Mouse (Mus musculus): ENCODE measurements around the gene Wars2.

The Wars2 gene

DNA sequence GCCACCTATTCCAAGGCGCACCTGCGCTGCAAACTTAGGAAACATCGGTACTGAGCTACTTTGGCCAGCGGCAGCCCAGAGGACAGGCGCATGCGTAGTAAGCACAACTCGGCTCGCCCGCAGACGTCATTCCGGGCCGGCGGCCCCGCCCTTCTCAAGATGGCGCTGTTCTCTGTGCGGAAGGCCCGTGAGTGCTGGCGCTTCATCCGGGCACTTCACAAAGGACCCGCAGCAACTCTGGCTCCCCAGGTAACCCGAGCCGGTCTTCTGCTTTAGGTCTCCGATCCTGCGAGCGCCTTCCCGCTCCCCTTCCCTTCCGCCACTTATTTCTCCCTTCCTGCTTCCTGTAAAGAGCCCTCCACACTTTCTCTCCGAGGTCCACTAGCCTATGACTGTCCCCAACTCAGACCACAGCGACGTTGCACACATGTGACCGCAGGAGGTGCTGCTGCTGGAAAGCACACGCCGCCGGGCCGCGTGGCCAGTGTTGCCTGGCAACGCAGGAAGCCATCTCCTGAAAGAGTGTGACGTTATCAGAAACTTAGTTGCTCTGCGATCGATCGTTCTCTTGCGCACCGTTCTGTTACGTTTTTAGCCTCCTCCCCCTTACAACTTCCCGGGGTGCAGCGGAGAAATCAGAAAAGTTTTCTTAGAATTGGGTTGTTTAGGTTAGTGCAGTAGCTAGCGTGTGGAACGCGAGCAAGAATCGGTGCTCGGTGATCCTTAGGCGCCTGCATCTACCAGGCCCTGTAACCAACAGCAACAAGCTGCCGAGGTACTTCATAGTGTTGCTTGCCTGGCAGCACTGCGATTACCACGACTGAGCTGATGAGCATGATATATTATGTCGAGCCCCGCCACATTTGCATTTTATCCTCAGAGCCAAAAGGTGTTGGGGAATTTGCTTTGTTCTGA is at the start of gene Wars2:
Wars2 (plus strand) TSS at position 129 of the 915 bp plus-strand sequence.
- DNase-seq (ENCODE audit: extremely low spot score, low spot score): peak; percentile 93

DNA sequence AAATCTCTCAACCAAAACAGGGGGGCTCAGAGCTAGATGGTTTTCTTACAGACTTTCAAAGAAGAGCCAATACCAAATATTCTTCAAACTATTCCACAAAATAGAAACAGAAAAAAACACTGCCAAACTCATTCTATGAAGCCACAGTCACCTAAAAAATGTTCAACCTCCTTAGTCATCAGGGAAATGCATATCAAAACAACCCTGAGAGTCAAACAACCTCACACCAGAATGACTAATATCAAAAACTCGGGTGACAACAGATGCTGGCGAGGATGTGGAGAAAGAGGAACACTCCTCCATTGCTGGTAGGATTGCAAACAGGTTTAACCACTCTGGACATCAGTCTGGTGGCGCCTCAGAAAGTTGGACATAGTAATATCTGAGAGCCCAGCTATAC is 44.1 kb upstream of the Wars2 start:
- no peak for DNase-seq (ENCODE audit: extremely low spot score, low spot score)

DNA sequence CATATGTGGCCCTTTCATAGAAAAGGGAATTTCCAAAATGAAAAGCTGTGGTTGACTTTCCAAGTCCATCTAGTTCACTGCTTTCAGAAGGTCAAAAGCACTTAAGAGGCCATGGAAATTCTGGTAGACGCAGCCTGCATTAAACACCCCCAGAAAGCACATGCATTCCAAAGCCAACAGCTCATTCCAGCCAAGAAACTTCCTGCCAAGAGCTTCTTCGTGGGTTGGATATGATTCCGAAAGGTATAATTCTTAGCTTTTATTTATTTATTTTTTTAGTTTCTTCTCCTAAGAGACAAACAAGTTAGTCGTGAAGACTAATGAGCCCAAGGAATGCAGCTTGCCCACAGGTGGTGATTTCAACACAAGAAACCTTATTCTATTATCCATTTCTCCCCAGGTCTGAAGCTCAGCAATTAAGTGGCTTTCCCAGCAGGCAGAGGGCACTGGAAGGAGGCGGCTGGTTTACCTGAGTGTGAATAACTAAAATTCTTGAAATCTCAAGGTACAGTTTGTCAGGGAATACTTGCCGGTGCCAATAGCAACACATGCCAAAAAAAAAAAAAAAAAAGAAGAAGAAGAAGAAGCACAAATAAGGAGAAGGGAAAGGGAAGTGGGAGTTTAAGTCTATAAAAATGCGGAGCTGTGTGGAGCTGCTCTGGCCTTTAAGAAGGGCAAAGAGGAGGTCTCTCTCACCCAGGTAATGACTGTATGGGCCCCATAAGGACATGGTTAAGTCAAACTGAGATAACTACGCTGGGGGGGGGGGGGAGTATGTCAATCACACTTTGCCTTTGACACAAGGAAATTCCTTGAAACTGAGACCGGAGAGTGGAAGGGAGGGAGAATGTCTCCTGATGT is 30.3 kb upstream of the Wars2 start:
- DNase-seq (ENCODE audit: extremely low spot score, low spot score): no peak

DNA sequence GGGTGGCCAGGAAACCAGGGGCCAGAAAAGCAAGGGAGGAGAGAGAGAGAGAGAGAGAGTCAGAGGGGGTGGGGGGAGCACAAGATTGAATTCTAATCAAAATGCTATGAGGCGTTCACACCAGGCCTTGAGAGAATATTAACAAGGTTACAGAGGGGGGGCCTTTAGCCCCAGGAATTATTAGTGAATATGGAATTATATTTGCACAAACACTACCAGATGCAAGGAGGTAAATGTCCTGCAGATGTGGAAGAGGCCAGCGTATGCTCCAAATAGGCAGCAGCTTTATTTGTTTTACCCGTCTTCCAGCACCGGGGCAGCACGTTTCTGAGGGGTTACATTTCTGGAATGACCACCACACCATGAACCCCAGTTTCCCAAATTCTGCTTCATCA is 29.7 kb upstream of the Wars2 start:
- no peak for DNase-seq (ENCODE audit: extremely low spot score, low spot score)

- no peak for DNase-seq (ENCODE audit: extremely low spot score, low spot score)
Measured at GRCm38 (mm10) chr3:99113266-99113837, 27.5 kb upstream of the Wars2 start.

- DNase-seq (ENCODE audit: extremely low spot score, low spot score): no peak
Measured at GRCm38 (mm10) chr3:99120942-99121341, 19.9 kb upstream of the Wars2 start.

DNA sequence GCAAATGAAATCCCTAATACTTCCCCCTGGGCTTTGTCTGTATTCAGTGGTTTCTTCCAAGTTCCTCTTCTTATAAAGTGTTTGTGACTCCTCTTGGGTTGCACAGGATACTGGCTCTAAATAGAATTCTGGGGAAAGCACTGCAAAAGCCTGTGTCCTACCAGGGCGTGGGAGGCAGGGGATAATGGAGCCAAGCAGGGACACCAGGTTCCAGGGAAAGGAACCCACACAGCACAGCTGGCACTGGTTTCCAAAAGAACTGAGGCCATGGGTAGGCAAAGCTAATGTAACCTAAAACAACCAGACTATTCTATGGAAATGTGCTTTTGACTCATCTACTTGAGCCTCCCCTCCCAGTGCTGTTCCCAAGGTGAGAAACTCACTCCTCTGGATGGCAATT is 10.3 kb upstream of the Wars2 start:
- no peak for DNase-seq (ENCODE audit: extremely low spot score, low spot score)

- DNase-seq (ENCODE audit: extremely low spot score, low spot score): no peak
Measured at GRCm38 (mm10) chr3:99131973-99132372, 8.9 kb upstream of the Wars2 start.

GRCm38 (mm10) chr3:99133913-99134312 is 7.0 kb upstream of the Wars2 start:
- DNase-seq (ENCODE audit: extremely low spot score, low spot score): no peak

- DNase-seq (ENCODE audit: extremely low spot score, low spot score): no peak
Measured at GRCm38 (mm10) chr3:99147886-99148285, 7.0 kb downstream of the Wars2 start.

GRCm38 (mm10) chr3:99149035-99149434 is 8.2 kb downstream of the Wars2 start:
- no peak for DNase-seq (ENCODE audit: extremely low spot score, low spot score)

DNA sequence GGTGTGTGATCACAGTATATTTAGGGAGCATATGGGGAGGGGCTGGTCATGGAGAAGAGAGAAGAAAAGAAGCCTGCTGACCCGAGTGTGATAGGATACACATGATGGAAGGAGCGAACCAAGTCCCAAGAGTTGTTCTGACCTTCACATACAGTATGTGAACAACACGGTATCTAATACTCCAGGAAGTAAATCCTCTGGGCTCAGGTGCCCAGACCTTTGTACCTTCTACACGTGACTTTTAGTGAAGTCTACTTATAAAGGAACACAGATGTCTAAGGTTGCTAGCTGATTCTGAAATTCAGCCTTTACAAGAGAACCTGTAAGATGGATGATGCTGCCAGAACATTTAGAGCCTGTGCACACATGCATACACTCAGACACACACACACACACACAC is 15.4 kb downstream of the Wars2 start:
- no peak for DNase-seq (ENCODE audit: extremely low spot score, low spot score)

GRCm38 (mm10) chr3:99156987-99157386 is 16.1 kb downstream of the Wars2 start:
- no peak for DNase-seq (ENCODE audit: extremely low spot score, low spot score)

DNA sequence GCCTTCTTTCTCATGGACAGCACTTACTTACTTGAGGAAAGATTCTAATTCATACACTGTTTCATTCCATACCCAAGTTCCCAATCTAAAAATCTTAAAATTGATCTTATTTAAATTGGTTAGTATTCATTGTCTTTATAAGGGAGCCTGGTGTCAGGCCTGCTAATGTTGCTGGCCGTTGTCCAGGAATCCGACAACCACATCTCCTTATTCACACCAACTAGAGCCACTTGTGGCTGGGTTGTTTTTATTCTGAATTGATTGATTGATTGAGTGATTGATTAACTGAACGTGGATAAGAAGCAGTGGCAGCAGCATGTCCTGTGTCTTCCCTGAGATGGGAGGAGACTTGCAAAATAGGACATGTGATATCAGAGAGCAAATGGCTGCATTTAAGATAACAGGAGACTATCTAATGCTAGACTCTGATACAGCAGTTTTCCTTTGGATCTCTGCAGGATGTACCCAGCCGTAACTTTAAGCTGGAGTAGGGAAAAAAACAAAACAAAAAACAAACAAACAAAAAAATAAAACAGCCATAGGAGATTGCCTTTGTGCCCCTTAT is 16.7 kb downstream of the Wars2 start:
- no peak for DNase-seq (ENCODE audit: extremely low spot score, low spot score)

DNA sequence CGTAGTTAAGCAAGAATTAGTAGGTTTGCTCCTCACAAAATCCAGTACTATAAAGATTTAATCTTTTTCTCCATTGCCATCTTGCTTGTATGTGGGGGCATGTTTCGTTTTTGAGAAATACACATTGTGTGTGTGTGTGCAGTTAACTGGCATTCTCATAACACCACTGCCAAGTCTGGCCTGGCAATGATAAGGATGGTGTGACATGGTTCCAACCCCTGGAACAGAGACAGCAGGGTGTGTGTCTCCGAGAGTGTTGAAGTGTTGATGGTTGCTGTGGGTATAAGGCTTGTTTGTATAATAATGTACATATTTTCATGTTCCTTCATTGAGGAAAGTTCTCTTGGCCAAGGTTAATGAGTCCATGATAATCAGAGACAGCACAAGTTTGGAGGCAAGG is 19.1 kb downstream of the Wars2 start:
- DNase-seq (ENCODE audit: extremely low spot score, low spot score): no peak

DNA sequence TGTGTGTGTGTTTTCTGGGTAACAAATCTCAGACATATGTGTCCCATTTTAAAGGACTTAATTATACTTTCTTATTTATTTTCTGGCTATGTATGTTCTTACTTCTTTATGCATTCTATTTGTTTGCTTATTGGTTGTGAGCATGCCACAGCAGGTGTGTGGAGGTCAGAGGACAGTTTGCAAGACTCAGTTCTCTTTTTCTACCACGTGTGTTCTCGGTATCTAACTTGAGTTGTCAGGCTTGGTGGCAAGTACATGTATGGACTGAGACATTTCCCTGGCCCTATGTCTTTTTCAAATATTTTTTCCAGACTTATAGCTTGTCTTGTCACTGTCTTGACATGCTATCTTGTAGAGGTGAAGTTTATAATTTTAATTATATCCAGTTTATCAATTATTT is 21.3 kb downstream of the Wars2 start:
- no peak for DNase-seq (ENCODE audit: extremely low spot score, low spot score)

- DNase-seq (ENCODE audit: extremely low spot score, low spot score): no peak
Measured at GRCm38 (mm10) chr3:99167734-99168133, 26.9 kb downstream of the Wars2 start.

DNA sequence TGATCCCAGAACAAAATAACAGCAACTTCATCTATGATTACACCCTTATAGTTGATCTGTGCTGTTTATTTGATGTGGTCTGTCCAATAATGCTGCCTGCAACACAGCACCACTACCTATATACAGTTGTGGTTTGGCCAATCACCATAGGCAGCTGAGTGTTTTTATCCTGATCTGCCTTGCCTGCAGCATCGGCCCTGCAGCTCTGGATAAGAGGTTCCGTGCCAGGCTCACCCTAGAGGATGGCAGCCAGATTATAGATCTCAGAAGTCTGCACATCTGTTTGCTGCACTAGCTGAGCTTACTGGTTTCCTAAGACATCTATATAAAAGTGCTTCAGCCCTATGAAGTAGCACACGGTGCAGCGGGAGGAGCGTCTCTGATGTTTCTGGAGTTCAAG is 32.3 kb downstream of the Wars2 start:
- DNase-seq (ENCODE audit: extremely low spot score, low spot score): no peak

DNA sequence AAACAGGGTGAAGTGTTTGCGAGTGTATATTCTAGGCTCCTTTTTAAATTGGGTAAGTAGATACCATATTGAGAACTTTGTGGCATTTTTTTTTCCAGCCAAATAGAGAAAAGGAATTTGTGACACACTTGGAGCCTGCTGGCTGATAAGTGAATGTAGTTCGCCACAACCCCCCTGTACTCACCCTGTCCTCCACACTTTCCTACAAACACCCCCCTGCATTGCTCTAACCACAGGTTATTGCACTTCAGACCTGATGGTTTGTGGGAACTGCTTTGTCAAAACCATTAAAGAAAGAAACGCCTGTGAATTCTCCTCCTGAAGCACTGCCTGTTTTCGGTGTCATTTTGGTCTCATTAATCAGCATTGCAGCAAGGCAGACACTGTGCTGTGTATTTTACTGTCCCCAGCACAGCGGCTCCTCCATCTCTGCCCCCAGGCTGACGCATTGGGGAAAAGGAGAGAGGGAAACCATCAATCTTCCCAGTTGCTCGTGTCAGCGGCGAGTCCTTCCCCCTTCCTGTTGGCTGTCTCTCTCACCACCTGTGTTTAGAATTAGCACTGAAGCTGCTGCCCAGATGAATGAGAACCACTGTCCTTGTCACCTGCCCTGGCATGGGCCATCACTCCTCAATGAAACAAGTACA is 33.9 kb downstream of the Wars2 start:
- DNase-seq (ENCODE audit: extremely low spot score, low spot score): peak; percentile 41

DNA sequence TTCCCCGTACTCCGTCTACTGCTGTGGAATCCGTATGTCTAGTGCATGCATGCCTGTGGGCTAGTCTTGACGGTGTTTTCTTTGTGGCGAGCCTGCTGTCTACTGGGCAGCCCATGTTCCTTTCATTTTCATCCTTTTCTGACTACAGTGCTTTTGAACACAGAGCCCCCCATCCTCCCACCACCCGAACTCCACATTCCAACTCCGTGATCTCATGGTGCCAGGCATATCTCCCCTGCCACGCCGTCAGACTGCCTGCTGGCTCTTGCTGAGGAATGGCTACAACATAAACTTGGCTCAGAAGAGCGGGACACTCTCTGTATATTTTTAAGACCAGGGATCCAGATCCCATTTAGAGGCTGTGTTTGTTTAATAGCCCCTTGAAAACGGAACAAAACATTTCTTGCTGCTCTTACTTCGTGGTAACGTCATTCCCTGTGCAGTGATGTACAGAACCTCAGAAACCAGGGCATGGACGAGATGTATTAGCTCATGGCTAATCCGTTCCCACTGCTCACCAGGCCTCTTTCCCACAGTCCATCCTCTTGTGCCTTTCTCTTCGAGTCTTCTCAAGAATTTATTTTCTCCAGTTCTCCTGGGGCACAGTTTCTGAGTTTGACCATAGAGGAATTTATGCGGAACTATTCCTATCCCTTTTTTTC is 42.6 kb downstream of the Wars2 start:
- no peak for DNase-seq (ENCODE audit: extremely low spot score, low spot score)

DNA sequence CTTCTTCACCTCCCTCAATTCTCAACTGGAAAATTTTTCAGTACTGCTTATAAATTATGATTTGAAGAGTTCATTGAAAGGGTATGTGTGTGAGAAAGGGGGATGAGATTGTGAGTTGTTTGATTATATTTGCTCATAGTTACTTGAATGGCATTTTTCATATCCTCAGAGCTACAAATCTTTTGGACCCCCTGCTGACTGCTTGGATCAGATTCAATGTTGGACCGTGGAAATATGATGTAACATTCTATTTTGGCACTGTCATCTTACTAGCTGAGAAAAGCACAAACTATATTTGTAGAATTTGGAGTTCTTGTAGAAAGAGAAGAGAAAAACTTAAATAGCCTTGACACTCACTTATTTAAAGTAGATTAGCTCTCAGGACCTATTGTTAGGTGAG is 43.5 kb downstream of the Wars2 start:
- DNase-seq (ENCODE audit: extremely low spot score, low spot score): no peak

Measured in neural tube, embryonic 10.5 days (tissue).